Comparison of ENCODE assay signal across 9 mouse cellular contexts in genomic region chr12:105336421-105337289, GRCm38 (mm10). TPM values are rescaled to one million over a fixed set of nuclear protein-coding genes. Genes with fewer than 3 reads are reported as not detected.
DNase-seq lines count a peak whose midpoint lies in the region; ATAC-seq and TF ChIP-seq lines count a peak whose summit lies in the region.
"Had no signal": no experiment of that assay in that cellular context is flagged by ENCODE, and none has a peak within 500 bp of the region (broad histone marks: within the 10 kb centered on the region; RNA-seq: fewer than 3 reads in every experiment).

No protein-coding gene starts in this region.

- TF ChIP-seq CTCF in brain, embryonic 14.5 days (IDR thresholded peaks at IDR 0.05; ENCODE audit: borderline replicate concordance, extremely low read depth, insufficient read depth, insufficient read length) = no peak
- TF ChIP-seq CTCF in layer of hippocampus, adult 2 months (conservative IDR thresholded peaks at IDR 0.05) = no peak
- TF ChIP-seq CTCF in liver, postnatal 0 days (IDR thresholded peaks at IDR 0.05; ENCODE audit: low read depth) = no peak

- peaks cover 89% of the 10 kb centered on the region for H3K27me3 ChIP-seq in heart, embryonic 12.5 days (replicated peaks)
- H3K27me3 ChIP-seq in forebrain, embryonic 11.5 days (ENCODE audit: control insufficient read depth, insufficient read depth, low read length) = peaks cover 25% of the 10 kb centered on the region
- H3K27me3 ChIP-seq in liver, postnatal 0 days (ENCODE audit: insufficient read depth, low read length) = peaks cover 34% of the 10 kb centered on the region
- peaks cover 39% of the 10 kb centered on the region for H3K27me3 ChIP-seq in stomach, embryonic 15.5 days (replicated peaks)

- intact Hi-C loops in heart, postnatal 14 days (cut with DNase I) = no loop called here

- no peak for DNase-seq in heart, postnatal 14 days
- DNase-seq in brain, embryonic 14.5 days (ENCODE audit: low read depth) = peak; percentile 93
- DNase-seq in forebrain, embryonic 11.5 days (ENCODE audit: low spot score) = peak; percentile 85
- DNase-seq in layer of hippocampus, adult 2 months (ENCODE audit: low spot score in 2 of 2) = peak; percentile 69 to 79
- no peak for DNase-seq in liver, postnatal 0 days
- DNase-seq in gastrocnemius, postnatal 4 days (ENCODE audit: low spot score in 2 of 2) = no peak

- no peak overlapping the region for H3K27ac ChIP-seq in heart, embryonic 12.5 days (ENCODE audit: poor library complexity, severe bottlenecking)
- H3K27ac ChIP-seq in forebrain, embryonic 11.5 days (ENCODE audit: low read depth, low read length) = no peak overlapping the region
- peak overlapping the region; percentile 89 for H3K27ac ChIP-seq in layer of hippocampus, adult 2 months
- no peak overlapping the region for H3K27ac ChIP-seq in liver, postnatal 0 days (ENCODE audit: low read depth)
- H3K27ac ChIP-seq in stomach, embryonic 15.5 days = no peak overlapping the region

- peak overlapping the region; percentile 58 for H3K4me3 ChIP-seq in heart, embryonic 12.5 days
- H3K4me3 ChIP-seq in forebrain, embryonic 11.5 days (ENCODE audit: low read depth, low read length) = peak overlapping the region; percentile 61
- H3K4me3 ChIP-seq in layer of hippocampus, adult 2 months = peak overlapping the region; percentile 77
- peak overlapping the region; percentile 30; the same call in 1 of the 2 replicates for H3K4me3 ChIP-seq in liver, postnatal 0 days (ENCODE audit: low read depth, low read length)
- peak overlapping the region; percentile 57 for H3K4me3 ChIP-seq in stomach, embryonic 15.5 days (replicated peaks)

- H3K4me1 ChIP-seq in heart, embryonic 12.5 days (replicated peaks) = peaks cover 17% of the 10 kb centered on the region
- peaks cover 7% of the 10 kb centered on the region for H3K4me1 ChIP-seq in forebrain, embryonic 11.5 days (replicated peaks; ENCODE audit: control insufficient read depth, insufficient read depth, low read length)
- H3K4me1 ChIP-seq in liver, postnatal 0 days (ENCODE audit: insufficient read depth) = no peaks in the 10 kb centered on the region
- H3K4me1 ChIP-seq in stomach, embryonic 15.5 days = peaks cover 4% of the 10 kb centered on the region

- TF ChIP-seq EP300 in liver, postnatal 0 days (IDR thresholded peaks at IDR 0.05; ENCODE audit: low read depth) = no peak

- WGBS in heart, embryonic 12.5 days = under 1% methylated on average over 70 of the region's 77 CpGs
- WGBS in forebrain, embryonic 11.5 days = 1% methylated on average over 57 of the region's 77 CpGs
- WGBS in liver, postnatal 0 days (ENCODE audit: insufficient replicate concordance) = 1% methylated on average over 58 of the region's 77 CpGs
- under 1% methylated on average over 66 of the region's 77 CpGs for WGBS in stomach, embryonic 15.5 days

- H3K9ac ChIP-seq in heart, embryonic 12.5 days = peak overlapping the region; percentile 64
- H3K9ac ChIP-seq in forebrain, embryonic 11.5 days (ENCODE audit: low read length) = peak overlapping the region; percentile 56
- no peak overlapping the region for H3K9ac ChIP-seq in liver, postnatal 0 days (replicated peaks)
- peak overlapping the region; percentile 21 for H3K9ac ChIP-seq in stomach, embryonic 15.5 days

- TF ChIP-seq POLR2A in brain, embryonic 14.5 days (IDR thresholded peaks at IDR 0.05; ENCODE audit: borderline replicate concordance, extremely low read depth, insufficient read depth, insufficient read length, poor library complexity, severe bottlenecking) = no peak

- H3K9me3 ChIP-seq in heart, embryonic 12.5 days (replicated peaks) = peaks cover 5% of the 10 kb centered on the region; the same call in 1 of the 2 replicates
- no peaks in the 10 kb centered on the region for H3K9me3 ChIP-seq in forebrain, embryonic 11.5 days (ENCODE audit: control insufficient read depth, low read length)
- no peaks in the 10 kb centered on the region for H3K9me3 ChIP-seq in liver, postnatal 0 days (ENCODE audit: low read length)
- H3K9me3 ChIP-seq in stomach, embryonic 15.5 days = no peaks in the 10 kb centered on the region

- peak; percentile 75 for ATAC-seq in heart, embryonic 12.5 days (ENCODE audit: insufficient number of reproducible peaks, low FRiP score)
- peak; percentile 87 for ATAC-seq in forebrain, embryonic 11.5 days (replicated peaks; ENCODE audit: low FRiP score)
- no peak for ATAC-seq in liver, postnatal 0 days
- peak; percentile 53; the same call in 1 of the 2 replicates for ATAC-seq in stomach, embryonic 15.5 days (ENCODE audit: insufficient read depth, low FRiP score, low read depth)

- H3K4me2 ChIP-seq in heart, embryonic 12.5 days = peak overlapping the region; percentile 99
- H3K4me2 ChIP-seq in forebrain, embryonic 11.5 days (ENCODE audit: low read depth, low read length, severe bottlenecking) = peak overlapping the region; percentile 96
- peak overlapping the region; percentile 61 for H3K4me2 ChIP-seq in liver, postnatal 0 days (ENCODE audit: low read depth, low read length)
- peak overlapping the region; percentile 99 for H3K4me2 ChIP-seq in stomach, embryonic 15.5 days

- no peaks in the 10 kb centered on the region for H3K36me3 ChIP-seq in heart, embryonic 12.5 days
- no peaks in the 10 kb centered on the region for H3K36me3 ChIP-seq in forebrain, embryonic 11.5 days (ENCODE audit: control insufficient read depth, insufficient read depth, low read length)
- H3K36me3 ChIP-seq in liver, postnatal 0 days (replicated peaks; ENCODE audit: insufficient read depth, low read length) = no peaks in the 10 kb centered on the region
- no peaks in the 10 kb centered on the region for H3K36me3 ChIP-seq in stomach, embryonic 15.5 days

RNA-seq across cellular contexts. Expression of gene Tunar, which starts 3.0 kb away (rescaled TPM):
- polyA plus RNA-seq in heart, embryonic 12.5 days (2016; fragmentation: Nextera tagmentation; extraction: Ambion mirVana) = 0.10 and 0.15 TPM in 2 replicates
- not detected for total RNA-seq in heart, postnatal 14 days (2021)
- polyA plus RNA-seq in brain, embryonic 14.5 days (2012; rRNA removed) = 8.5 and 17.5 TPM in 2 replicates
- polyA plus RNA-seq in forebrain, embryonic 11.5 days (2014; fragmentation: Nextera tagmentation; extraction: Ambion mirVana) = 0.65 and 0.91 TPM in 2 replicates
- 10 to 100 TPM; 16.6 to 17.3 TPM for total RNA-seq in layer of hippocampus, adult 2 months (2021)
- not detected in 2 replicates for polyA plus RNA-seq in liver, postnatal 0 days (2015; fragmentation: Nextera tagmentation; extraction: Ambion mirVana)
- 0.13 TPM in 2 replicates for polyA plus RNA-seq in stomach, embryonic 15.5 days (2015; fragmentation: Nextera tagmentation; extraction: Ambion mirVana)
- not detected for total RNA-seq in gastrocnemius, postnatal 4 days (2021)
- total RNA-seq: CH12.LX had no signal

Comparison
In these comparisons a context has a peak if more than half of its experiments do, and no peak if none do; other contexts are left out.
1. DNase-seq: peak in brain, embryonic 14.5 days (single experiment), forebrain, embryonic 11.5 days (single experiment) and layer of hippocampus, adult 2 months (2 of 2); none in heart, postnatal 14 days (0 of 2), liver, postnatal 0 days (single experiment) and gastrocnemius, postnatal 4 days (0 of 2).
2. Peak in every context shown above with its lines, with median percentiles within 50 percentile points of each other: H3K4me2 ChIP-seq and H3K4me3 ChIP-seq.